Mouse (Mus musculus): ENCODE results near the gene Btbd35f28. TPM values are rescaled to one million over a fixed set of nuclear protein-coding genes. Genes with fewer than 3 reads are reported as not detected.
"Not testable (repeated sequence)": the region's sequence is repeated elsewhere in the genome, so short reads cannot be mapped to it uniquely, and the experiment has no call there.

The Btbd35f28 gene
- total RNA-seq (2021): not detected
- long read RNA-seq, experiment 1: 0 reads
- long read RNA-seq, experiment 2: 0 reads

- not testable (repeated sequence) for H3K27ac ChIP-seq; DNase-seq (ENCODE audit: low spot score in 2 of 2); H3K4me3 ChIP-seq
Observed at GRCm38 (mm10) chrX:4196276-4196675, at the start of gene Btbd35f28. TSS of gene Btbd35f28 (plus strand) at chrX:4196576.

Other genes starting within 250 kb of the Btbd35f28 start
- not detected for gene Btbd35f16, start 239.6 kb upstream of the Btbd35f28 start, total RNA-seq (2021)
- gene Btbd35f3, start 158.9 kb upstream of the Btbd35f28 start, total RNA-seq (2021): not detected
- not detected for gene Btbd35f20, start 94.7 kb downstream of the Btbd35f28 start, total RNA-seq (2021)
- gene Btbd35f17, start 174.1 kb downstream of the Btbd35f28 start, total RNA-seq (2021): not detected

Measured in layer of hippocampus, adult 2 months (tissue).